Mouse (Mus musculus) kidney, postnatal 10 days (tissue): ENCODE results near the gene Ntm.

Source experiments
- DNase-seq: peaks from one replicate; pipeline ENCODE4 v3.0.0; 2021; ENCODE audit warnings: mixed read lengths

The Ntm gene

GRCm38 (mm10) chr9:29651856-29652255 is 311.1 kb downstream of the Ntm start:
- no peak for DNase-seq

DNA sequence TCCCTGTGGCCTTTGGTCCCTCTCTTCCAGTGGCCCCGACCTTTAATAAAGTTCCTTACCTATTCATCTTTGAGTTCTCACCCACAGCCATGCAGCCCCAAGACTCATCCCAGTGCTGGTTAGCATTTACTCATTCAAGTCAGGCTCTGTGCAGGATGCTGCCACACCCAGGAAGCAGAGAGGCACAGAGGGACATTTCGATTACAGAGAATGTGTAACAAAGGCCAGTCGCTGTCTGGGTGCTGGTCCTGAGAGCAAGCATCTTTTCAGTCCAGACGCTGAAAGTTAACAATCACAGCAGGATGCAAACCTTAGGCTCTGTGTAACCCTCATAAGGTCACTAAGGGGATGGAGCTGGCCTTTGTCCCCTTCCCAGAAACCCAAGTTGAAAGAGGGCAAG is 311.7 kb downstream of the Ntm start:
- no peak for DNase-seq

DNA sequence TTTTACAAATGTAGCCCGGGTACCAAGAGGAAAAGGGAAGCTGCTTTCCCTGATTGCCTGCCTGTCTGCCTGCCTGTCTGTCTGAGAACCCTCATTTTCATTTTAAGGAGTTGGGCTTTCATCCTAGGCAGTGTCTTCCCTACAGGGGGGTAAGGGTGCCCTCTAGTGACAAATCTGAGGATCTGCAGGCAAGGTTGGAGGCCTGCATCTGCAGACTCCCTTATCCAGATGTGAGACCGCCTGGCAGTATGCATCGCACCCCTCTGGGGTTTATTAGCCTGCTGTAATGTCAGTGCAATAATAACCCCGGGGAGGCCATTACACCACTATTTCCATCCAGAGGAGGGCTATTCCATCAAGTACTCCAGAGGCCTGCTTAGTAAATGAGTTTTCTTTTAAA is 312.3 kb downstream of the Ntm start:
- DNase-seq, result peak; percentile 50

DNA sequence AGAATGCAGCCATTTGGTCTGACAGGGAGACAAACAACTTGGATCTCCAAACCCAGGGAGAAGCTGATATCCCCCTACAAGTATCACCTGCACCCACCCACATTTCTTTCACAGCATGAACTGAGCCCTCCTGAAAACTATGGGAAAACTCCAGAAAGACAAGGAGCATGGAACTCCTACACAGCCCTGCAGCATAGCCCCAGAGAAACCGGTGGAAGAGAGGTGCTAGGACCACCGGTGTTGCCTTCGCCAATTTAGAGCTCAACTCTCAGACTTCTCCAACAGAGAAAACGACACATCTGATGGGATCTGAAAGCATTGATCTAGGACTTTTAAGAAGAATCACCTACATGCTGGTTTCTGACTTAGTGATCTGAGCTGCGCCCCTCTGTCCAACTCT is 312.7 kb downstream of the Ntm start:
- DNase-seq, result no peak

GRCm38 (mm10) chr9:29648256-29648655 is 314.7 kb downstream of the Ntm start:
- DNase-seq, result no peak

- DNase-seq, result no peak
Measured at GRCm38 (mm10) chr9:29647764-29648163, 315.2 kb downstream of the Ntm start.

DNA sequence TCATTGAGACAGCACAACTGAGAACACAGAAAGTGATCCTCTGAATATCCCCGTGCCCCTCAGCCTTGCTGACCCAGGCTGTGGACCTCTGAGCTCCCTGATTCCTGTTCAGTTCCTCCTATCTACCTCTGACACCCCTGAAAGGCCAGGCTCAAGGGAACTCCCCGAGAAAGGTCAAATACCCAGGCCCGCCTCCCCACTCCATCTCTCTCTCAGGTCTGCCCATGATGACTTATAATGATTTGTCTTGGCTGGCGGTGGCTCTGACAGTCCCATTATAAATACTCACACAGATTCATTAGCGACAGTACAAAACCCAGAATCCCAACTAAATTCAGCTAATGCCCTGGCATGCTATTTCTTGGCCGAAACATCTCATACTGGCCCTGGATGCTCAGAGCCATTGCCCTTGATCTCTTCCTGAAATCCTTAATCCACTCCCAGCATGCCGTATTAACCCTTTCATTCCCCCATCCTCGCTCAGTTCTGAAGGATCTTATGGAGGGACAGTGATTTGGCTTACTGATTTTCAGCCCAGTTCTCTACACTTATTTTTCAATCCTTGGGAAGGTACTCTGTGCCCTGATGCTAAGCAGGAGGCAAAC is 317.0 kb downstream of the Ntm start:
- DNase-seq, result no peak

GRCm38 (mm10) chr9:29642997-29643657 is 319.8 kb downstream of the Ntm start:
- peak; percentile 81 for DNase-seq

- DNase-seq, result no peak
Measured at GRCm38 (mm10) chr9:29637335-29637734, 325.6 kb downstream of the Ntm start.

DNA sequence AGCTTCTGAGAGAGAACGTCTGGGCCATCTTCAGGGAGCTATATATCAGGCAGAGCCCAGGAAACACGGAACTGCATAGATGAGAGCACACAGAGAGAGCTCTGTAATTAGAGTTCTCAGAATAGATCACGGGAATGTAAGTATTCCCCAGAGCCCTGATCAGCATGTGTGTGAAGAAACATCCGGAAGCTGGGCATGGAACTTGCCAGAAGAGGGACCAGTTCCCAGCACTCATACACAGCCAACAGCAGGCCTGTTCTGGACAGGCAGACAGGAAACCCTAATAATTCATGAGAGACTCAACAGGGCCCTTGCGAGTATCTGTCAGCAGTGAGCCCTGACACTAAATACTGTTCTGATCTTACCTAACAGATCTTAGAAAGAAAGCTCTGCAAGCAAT is 345.8 kb downstream of the Ntm start:
- DNase-seq, result peak; percentile 9

- DNase-seq, result no peak
Measured at GRCm38 (mm10) chr9:29612020-29612612, 350.8 kb downstream of the Ntm start.

DNA sequence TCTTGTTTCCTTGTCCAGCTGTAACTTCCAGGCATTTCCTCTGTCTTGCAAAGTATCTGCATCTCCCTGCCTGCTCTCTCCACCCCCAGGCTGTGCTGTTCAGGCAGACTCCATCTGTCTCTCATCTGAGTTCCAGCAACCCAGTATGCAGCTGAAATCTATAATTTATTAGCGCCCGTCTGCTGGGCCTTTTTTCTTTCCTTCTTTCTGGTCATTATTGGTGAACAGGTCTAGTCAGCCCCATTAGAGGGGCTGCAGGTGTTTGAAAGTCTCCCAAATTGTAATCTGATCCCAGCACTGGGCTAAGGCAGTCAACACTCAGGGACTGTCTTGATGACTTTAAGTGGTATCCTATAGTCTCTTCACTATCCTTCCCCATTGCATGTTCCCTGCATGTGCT is 352.1 kb downstream of the Ntm start:
- DNase-seq, result peak; percentile 22

DNA sequence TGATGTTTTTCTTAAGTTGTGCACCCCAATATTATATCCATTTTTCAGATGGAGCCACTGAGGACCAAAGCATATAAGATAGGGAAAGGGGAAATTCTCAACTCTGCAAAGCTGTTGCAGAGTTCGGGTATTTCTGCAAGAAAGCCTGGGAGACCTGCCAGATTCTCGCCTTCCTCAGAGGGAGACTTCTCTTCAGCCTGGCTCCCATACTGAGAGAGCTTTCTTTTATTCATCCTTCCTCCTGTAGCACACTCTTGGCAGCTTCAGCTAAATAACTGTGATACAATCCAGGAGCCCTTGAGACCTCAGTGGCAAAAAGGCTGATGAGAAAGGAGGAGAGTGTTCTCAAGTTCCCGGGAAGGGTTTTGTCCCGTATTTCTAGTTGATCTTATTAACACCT is 365.3 kb downstream of the Ntm start:
- DNase-seq, result no peak

GRCm38 (mm10) chr9:29595321-29595720 is 367.6 kb downstream of the Ntm start:
- DNase-seq, result no peak

- DNase-seq, result no peak
Measured at GRCm38 (mm10) chr9:29594537-29595294, 368.2 kb downstream of the Ntm start.

DNA sequence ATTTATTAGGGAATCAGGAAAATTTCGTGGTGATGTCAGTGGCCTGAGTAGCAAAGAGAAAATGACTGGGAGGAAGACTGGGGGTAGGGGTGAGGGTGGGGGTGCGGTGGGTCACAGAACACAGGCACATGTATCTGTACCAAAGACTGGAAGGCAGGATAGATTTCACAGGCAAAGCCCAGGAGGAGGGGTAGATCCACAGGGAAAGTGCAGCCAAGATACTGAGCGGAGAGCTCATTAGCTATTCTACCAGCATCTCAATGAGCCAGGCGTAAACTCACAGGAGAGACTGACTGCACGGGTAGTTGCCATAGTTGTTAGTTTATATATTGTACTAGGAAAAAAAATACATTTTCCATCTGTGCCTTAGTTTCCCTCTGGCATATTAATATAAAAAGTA is 375.6 kb downstream of the Ntm start:
- DNase-seq, result no peak

DNA sequence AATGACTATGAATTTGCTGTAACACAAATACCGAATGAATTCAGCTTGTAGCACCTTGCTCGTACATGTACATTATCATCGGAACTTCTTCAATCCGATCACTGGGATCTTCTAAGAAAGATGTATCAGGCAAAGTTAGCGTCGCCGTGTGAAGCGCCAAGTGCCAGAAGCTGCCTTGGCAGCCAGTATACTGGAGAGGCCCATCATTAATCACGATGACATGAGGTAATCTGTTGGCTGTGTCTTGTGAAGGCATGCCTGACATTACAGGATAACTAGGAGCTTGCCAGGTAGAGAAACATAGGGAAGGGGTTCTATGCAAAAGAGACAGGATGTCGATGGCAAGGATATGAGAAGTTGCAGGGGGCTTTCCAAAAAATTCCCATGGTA is 376.6 kb downstream of the Ntm start:
- DNase-seq, result no peak

DNA sequence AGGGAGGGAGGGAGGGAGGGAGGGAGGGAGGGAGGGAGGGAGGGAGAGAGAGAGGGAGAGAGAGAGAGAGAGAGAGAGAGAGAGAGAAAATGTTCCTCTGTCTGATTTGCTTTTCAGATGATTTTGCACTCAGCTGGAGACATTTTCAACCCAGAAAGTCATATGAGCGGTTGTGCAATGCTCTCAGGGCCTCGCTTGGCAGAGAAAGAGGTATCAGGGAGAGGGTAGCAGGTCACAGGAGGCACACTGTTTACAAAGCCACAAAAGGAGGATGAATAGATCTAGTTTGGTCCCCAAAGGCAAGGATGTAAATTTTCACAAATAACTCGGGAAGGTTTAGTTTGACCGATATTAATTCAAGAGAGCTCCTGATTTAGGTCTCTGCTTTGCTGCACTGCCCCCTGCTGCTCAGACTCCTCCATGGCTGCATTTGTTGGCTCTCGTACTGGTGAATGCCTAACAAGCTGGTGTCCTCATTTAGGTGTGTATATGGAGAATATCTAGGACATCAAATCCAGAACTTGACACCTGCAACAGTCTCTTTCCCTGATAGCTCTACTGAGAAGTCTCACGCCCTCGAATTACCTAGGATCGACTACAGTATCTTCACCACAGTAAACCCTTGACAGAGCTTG is 377.1 kb downstream of the Ntm start:
- DNase-seq, result peak; percentile 61

DNA sequence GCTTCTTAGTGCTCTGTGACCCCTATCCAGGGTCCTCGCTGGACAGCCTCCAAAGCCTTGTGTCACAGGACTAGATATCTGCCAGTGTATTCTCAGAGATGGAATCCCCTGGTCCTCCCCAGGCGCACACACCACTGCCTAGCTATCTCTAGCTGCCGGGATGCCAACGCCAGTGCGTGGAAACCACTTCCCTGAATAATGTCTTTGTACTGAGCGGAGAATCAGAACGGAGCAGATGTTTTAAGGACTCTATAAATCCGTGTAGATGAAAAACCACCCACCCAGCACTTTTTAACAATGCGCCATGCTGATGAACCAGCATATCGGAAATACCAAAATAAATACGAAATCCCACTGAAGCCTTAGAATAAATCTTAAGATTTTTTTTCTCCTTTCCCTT is 384.7 kb downstream of the Ntm start:
- no peak for DNase-seq

- DNase-seq, result no peak
Measured at GRCm38 (mm10) chr9:29576051-29576533, 386.8 kb downstream of the Ntm start.

- DNase-seq, result no peak
Measured at GRCm38 (mm10) chr9:29574548-29574947, 388.4 kb downstream of the Ntm start.

DNA sequence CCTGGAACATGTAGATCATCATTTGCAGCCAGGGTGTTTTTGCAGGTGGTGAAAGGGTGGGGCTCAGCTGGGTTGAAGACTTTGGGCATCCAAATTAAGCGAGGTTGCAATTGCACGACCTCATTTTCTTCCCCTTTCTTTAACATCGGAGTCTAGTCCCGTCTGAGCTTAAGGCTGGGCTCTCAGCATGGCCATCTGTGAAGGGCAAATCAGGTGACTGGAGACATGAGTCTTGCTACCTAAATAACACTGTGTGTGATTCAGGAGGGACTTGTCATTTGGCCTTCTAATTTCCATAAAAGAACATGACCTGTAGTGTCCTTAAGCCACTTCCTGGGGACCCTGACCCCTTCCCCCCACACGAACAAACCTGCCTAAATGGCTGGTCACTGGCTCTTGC is 394.4 kb downstream of the Ntm start:
- no peak for DNase-seq

- no peak for DNase-seq
Measured at GRCm38 (mm10) chr9:29562419-29563071, 400.4 kb downstream of the Ntm start.
